Mouse (Mus musculus) spleen, adult 18-20 months (tissue): ENCODE measurements at regions not wholly inside any gene's neighbourhood (a gene's known extent, or its start where the extent isn't known, plus 50 kb on each side); places are given as distances from the start of the nearest gene placed in this dataset.

ENCODE experiments used
- DNase-seq, 2 experiments: peaks; one replicate each; pipeline ENCODE4 v3.0.0; 2022; ENCODE audit warnings: mixed read lengths in 2 of 2

DNA sequence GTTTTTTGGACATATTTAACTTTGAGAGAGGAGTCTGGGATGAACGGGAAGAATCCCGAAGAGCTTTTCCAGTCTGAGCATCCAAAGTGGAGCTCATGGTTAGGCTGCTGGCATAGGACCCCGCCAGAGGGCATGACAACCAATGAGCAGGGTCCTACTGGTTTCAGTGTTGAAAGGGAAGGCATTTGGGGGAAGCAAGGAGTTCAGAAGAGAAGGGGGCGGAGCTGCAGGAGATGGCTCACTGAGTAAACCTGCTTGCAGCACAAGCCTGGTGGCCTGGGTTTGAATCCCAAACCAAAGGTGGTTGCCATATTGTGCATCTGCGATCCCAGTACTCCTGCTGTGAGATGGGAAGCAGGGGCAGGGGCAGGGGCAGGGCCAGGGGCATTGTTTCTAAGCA lies 161.4 kb upstream of the Ubr2 start:
- DNase-seq, result no peak

GRCm38 (mm10) chr17:47170978-47171593 lies 160.7 kb upstream of the Ubr2 start:
- DNase-seq, result no peak

DNA sequence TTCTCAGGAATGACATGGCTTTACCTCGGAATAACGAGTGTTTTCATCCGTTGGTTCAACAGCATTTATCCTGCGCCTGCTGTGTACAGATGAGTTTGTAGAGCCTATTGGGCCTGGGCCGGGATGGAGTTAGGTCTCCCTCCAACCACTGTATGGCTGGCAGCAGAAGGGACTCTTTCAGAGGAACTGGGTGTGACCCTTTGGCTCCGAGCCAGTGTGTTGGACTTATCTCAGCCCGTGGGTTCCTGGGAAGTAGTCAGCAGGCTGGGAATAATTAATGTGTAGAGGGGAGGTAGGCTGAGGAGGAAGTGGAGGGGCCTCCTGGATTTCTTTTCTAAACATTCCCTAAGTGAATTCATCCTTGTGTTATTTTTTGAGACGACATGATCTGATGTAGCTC lies 157.7 kb upstream of the Ubr2 start:
- no peak for DNase-seq

GRCm38 (mm10) chr17:47163677-47164340 lies 153.5 kb upstream of the Ubr2 start:
- DNase-seq, result no peak

DNA sequence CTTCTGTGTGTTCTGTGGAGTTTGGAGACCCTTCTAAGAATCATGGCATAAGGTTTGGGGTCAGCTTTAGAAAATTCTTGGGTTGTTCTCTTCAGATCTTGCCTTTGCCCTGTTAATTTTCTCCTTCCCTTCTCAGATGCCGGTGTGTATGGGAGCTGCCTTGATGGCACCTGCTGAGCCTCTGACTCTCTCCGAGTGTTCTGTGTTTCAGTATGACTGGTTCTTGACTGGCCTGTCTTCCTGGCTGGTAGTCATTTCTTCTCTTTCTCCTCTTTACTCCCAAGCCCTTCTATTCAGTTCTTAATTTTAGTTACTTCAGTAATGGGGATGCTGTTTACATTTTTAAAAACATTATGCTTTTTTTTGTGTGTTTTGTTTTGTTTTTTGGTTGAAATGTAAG lies 152.1 kb upstream of the Ubr2 start:
- no peak for DNase-seq

DNA sequence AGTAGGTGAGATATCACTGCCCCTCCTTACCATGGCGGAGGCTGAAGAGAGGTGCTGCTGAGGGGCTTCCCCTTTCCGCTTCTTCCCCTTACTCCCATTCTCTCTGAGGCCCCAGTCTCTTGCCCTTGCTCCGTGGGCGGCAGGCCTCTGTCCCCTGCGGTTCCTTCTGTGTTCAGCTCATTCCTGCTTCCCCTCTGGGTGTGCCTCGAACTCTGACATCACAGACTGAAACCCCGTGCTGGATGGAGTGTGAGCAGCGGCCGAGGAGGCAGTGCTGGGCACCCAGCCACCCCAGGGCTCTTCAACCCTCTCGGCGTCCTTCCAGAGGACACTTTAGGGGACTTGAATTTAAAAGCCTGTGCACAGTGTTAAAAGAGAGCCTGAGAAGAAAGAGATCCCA lies 145.9 kb upstream of the Ubr2 start:
- DNase-seq, result no peak

DNA sequence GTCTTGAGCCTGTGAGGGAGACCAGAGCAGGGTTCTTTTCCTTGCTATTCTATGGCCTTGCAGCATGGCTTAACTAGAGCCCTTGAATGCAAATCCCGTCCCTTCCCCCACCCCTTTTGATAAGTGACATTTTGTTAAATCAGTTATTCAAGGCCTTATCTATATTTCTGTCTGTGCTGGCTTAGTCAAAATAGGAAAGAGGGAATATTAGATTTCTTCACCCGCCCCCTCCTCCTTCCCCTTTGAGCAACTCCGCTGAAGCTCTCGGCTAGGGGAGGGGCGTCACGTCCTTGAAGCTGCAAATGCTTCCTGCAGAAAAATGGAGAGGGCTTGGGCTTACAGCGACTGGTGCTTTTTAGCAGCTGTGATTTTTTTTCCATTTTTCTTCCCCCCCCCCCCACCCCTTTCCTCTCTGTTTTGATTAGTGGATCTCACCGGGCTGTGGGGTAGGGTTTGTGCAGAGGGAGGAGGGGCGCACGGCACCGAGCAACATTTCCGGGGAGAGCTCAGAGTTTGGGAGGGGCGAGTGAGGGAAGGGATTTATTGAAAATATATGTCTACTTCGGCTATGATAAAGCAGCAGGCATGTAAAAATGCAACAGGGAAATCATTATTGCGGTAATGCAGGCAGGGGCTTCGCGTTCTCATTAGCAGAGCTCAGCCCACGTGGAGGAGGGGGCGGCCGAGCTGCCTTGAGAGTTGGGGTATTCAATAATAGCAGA lies 141.4 kb upstream of the Ubr2 start:
- no peak for DNase-seq

GRCm38 (mm10) chr17:47151193-47151556 lies 140.8 kb upstream of the Ubr2 start:
- DNase-seq, result no peak

- no peak for DNase-seq
These were observed 140.3 kb upstream of the Ubr2 start for GRCm38 (mm10) chr17:47150636-47151035.

DNA sequence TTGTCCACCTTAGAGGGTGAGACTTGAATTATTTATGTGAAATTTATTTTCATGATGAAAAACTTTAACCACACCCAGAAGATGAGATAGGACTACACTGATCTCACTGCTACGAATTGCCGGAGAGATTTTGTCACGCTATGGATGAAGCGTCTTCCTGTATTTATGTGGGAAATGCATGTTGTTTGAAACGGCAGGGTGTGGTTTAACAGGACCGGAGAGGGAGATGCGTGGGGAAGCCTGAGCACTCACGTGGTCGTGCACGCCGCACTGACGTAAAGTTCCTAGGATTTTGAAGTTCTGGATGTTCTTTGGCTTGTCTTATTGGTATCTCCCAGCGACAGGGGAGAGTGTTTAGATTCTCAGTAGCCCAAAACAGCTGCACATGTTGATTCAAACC lies 139.3 kb upstream of the Ubr2 start:
- no peak for DNase-seq

GRCm38 (mm10) chr17:47149158-47149557 lies 138.8 kb upstream of the Ubr2 start:
- no peak for DNase-seq

DNA sequence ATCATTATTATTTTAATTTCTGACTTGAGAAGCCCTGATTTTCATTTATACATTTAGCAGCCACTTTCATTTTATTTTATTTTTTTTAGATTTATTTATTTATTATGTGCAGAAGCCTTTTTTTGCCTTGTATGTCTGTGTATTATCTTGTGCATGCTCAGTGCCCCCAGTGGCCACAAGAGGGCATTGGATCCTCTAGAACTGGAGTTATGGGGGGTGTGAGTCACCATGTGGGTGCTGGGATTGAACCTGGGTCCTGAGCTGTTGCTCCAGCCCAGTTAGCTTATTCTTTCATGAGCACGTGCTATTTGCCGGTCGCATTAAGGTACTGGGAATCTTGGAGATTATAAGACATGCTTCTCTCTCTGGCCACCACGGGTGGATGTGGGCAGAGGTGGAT lies 136.3 kb upstream of the Ubr2 start:
- no peak for DNase-seq

GRCm38 (mm10) chr17:47145590-47145989 lies 135.2 kb upstream of the Ubr2 start:
- no peak for DNase-seq

DNA sequence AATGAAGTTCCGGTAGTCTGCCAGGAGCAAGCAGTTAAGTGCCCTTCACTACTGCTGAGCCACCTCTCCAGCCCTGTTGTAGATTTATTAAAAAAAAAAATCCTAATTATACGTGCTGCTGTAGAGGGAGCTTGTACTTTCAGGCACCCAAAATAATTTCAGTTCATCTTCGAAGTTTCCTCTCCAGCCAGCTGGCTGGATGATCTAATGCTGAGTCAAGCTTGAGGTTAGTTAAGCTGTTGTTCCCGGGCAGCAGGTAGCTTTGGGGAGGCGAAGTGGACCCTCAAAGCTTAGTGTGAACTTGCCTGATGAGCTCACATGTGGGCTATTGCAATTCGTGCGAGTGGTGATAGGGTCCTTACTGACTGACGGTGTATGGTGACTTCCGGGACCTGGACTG lies 134.6 kb upstream of the Ubr2 start:
- DNase-seq, result no peak

DNA sequence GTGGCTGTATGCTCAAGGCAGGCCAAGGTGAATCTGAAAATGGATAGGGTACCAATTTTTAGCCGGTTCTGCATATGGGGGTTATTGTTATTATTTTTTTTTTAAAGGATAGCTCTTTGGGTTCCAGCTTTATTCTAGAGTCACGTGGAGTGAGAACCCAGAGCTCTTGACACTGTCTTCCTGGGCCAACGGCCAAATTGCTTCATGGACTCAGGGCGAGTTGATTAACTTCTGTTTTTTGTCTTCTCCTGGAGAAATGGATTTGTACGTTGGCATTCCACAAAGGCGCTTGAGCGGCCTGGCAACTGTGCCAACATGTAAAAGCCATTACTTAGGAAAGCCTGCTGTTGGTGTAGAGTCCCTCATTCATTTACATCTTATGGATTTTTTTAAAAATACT lies 134.1 kb upstream of the Ubr2 start:
- DNase-seq, result no peak

DNA sequence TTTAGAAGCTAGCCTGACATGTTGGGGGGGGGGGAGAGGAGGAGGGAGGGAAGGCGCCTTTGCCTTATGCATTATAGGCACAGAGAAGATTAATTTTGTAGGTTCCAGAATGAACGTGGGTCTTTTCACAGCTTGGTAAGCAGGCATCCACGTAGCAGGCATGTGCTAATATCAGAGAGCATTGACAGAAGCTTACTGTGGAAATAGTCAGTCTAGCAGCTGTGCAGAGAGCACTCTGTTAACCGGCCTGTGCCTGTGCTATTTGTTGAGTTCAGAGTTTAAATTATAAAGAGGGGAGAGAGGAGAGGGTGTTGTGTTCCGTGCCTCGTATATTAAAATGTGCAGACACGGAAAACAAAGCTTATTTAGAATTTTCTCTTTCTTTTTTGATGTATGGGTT lies 133.5 kb upstream of the Ubr2 start:
- DNase-seq, result no peak

DNA sequence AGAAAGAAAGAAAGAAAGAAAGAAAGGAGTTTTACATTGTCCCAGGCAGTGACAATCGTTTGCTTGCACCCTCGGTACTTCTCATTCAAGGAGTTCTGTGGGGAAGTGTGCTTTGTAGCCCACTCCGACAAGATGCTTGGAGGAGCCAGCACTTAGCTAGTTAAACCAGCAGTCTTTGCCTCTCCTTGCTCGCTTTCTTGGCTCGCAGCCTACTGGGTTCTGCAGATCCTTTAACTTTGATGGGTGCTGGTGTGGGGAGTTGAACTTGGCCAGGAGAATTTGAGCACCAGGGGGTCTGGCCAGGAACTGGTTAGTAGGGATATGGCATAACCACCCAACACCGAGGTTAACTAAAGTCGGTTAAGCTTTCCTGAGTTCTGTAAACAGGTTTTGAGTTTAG lies 132.5 kb upstream of the Ubr2 start:
- no peak for DNase-seq

- no peak for DNase-seq
These were observed 131.9 kb upstream of the Ubr2 start for GRCm38 (mm10) chr17:47142276-47142675.

DNA sequence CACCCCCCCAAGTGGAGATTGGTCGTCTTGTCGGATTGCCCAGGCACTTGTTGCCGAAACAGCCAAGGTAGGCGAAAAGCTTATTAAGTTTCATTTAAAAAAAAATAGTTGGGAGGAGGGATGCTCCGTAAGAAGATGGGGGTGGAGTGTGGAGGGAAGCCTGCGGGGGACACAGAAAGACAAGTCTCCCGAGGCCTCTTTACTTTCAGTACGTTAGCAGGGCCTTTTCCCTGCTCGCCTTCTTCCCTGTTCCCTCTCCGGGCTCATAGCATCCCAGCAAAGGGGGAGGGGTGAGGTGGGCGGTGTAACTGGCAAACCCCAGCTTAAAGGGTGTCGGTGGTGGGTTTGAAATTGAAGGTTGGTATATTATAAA lies 131.5 kb upstream of the Ubr2 start:
- no peak for DNase-seq

DNA sequence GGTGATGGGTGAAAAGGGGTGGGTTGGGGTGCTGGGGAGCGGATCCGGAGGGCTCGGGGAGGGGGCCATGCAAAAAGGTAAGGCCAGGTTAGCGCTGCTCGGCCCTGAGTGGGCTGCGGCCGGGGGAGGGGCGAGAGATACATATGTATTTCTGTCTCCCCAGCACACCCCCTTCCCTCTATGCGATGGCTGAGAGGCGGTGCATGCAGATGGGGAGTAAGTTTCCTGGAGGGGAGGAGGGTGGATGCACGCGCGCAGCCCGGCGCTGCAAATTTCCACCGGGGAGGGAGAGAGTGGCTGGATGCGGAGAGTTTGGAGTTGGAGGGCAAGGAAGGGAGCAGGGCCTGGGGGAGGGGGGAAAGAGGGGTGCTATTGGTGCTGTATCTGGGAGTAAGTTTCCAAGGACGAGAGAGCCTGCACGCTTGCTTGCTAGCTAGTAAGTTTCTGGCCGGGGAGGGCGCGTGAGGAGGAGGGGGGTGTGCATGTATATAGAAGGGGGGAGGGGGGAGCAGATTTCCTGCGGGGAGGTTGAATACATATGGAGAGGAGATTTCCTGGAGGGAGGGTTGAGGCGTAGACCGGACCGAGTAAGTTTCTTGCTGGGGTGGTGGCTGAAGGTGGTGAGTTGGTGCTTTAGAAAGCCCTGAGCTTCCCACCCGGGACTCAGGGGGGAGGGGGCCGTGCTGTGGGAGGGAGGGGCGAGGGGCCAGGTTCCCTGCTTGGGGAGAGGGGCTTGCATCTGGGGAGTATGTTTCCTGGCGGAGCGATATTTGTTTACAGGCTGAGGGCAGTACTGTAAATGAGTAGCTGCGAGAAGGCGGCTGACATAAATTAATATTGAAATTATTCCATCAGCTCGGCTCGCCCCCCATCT lies 130.8 kb upstream of the Ubr2 start:
- DNase-seq, result peak; percentile 25 to 26

GRCm38 (mm10) chr17:47140241-47140968 lies 130.0 kb upstream of the Ubr2 start:
- DNase-seq, result peak; percentile 19 to 21

DNA sequence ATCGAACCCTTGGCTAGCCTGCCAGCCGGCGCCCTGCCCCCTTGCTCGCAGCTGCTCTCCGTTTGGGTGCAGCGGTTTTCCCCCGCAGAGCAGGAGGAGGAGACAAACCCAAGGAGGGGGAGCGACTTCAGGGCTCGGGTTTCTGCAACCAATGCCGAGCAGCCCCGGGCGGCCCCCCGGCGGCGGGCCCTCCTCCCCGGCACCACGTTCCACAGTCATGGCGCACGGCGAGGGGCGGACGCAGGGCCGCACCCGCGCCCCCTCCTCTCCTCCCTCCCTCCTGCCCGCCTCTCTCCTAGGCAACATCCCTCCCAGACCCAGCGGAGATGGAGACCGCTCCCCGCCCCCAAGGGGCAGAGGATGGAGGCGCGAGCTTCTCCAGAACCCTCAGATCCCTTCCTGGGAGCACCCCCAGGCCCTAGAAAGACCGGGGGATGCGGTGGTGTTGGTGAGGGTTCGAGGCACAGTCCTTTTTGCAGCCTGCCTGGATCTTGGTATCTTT lies 129.4 kb upstream of the Ubr2 start:
- DNase-seq, result peak; percentile 65 to 68
